Mouse (Mus musculus): ENCODE measurements around the gene Rtp2. TPM values are rescaled to one million over a fixed set of nuclear protein-coding genes. Genes with fewer than 3 reads are reported as not detected.

Rtp2 gene
- not detected in 2 replicates for polyA plus RNA-seq (2011; ENCODE audit: insufficient read length, low read depth, missing spikeins)

- no peak for TF ChIP-seq CTCF (IDR thresholded peaks at IDR 0.05; ENCODE audit: borderline replicate concordance, insufficient read depth, low read length)
- no peak for TF ChIP-seq POLR2A (IDR thresholded peaks at IDR 0.05; ENCODE audit: low read depth, low read length)
- no peak within 1 kb of the TSS for H3K27ac ChIP-seq (ENCODE audit: insufficient read depth, low read length)
Observed at GRCm38 (mm10) chr16:23932294-23932693, at the start of gene Rtp2. TSS of gene Rtp2 (minus strand) at chr16:23932394.

GRCm38 (mm10) chr16:23980991-23981720 is 49.0 kb upstream of the Rtp2 start:
- Histone ChIP-seq H3K27ac (ENCODE audit: insufficient read depth, low read length) (peak overlapping the region; percentile 3; the same call in 1 of the 2 replicates), H3K4me1 (ENCODE audit: control insufficient read depth, insufficient read depth, low read length) (peaks cover 10% of the 10 kb centered on the region; the same call in 1 of the 2 replicates), H3K4me3 (ENCODE audit: insufficient read depth, low read length) (peak overlapping the region; percentile 28)
- TF ChIP-seq POLR2A (IDR thresholded peaks at IDR 0.05; ENCODE audit: low read depth, low read length) (0 out of 2 replicates have a peak, but pooled peaks have one; percentile 10), CTCF (IDR thresholded peaks at IDR 0.05; ENCODE audit: borderline replicate concordance, insufficient read depth, low read length) (no peak)

More at GRCm38 (mm10) chr16:23932294-23932693, at the start of gene Rtp2:
- Histone ChIP-seq H3K4me3 (ENCODE audit: insufficient read depth, low read length) (no peak within 1 kb of the TSS), H3K4me1 (ENCODE audit: control insufficient read depth, insufficient read depth, low read length) (no peaks in the 10 kb centered on the region)

DNA sequence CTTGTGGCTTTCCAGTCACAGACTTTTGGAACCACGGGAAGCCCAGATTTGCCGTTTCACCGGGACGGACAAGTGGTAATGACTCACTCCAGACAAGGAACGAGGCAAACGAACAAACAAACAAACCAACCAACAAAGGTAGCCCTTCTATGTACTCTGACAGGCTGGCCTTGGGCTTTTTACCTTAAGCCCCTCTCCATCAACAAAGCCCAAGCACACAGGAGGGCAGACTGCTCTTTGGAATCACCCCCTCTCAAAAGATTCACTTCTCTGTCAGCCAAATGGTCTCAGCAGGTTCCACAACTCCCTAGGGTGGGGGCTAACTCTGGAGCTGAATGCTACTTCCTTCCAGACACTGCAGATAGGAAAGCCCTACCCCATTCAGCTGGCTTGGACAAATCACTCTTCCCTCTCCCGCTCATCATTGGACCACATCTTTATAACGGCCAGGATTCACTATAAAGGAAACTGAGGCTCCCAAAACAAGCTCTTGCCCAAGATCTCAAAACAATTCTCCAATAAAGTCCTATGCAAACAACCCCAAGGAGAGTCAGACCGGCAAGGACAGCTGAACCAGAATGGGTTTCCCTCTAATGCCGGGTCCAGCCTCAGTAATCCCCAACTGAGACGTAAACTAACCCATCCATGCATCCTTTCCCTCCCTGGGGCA is 48.1 kb upstream of the Rtp2 start:
- no peak overlapping the region for H3K27ac ChIP-seq (ENCODE audit: insufficient read depth, low read length)
- TF ChIP-seq CTCF (IDR thresholded peaks at IDR 0.05; ENCODE audit: borderline replicate concordance, insufficient read depth, low read length) (no peak), POLR2A (IDR thresholded peaks at IDR 0.05; ENCODE audit: low read depth, low read length) (no peak)
- H3K4me3 ChIP-seq (ENCODE audit: insufficient read depth, low read length), result no peak overlapping the region
- peaks cover 10% of the 10 kb centered on the region; the same call in 1 of the 2 replicates for H3K4me1 ChIP-seq (ENCODE audit: control insufficient read depth, insufficient read depth, low read length)

- TF ChIP-seq POLR2A (IDR thresholded peaks at IDR 0.05; ENCODE audit: low read depth, low read length) (no peak), CTCF (IDR thresholded peaks at IDR 0.05; ENCODE audit: borderline replicate concordance, insufficient read depth, low read length) (no peak)
- H3K27ac ChIP-seq (ENCODE audit: insufficient read depth, low read length), result no peak overlapping the region
- H3K4me3 ChIP-seq (ENCODE audit: insufficient read depth, low read length), result no peak overlapping the region
- H3K4me1 ChIP-seq (ENCODE audit: control insufficient read depth, insufficient read depth, low read length), result peaks cover 10% of the 10 kb centered on the region; the same call in 1 of the 2 replicates
Observed at GRCm38 (mm10) chr16:23979446-23979845, 47.3 kb upstream of the Rtp2 start.

- TF ChIP-seq CTCF (IDR thresholded peaks at IDR 0.05; ENCODE audit: borderline replicate concordance, insufficient read depth, low read length) (no peak), POLR2A (IDR thresholded peaks at IDR 0.05; ENCODE audit: low read depth, low read length) (no peak)
- H3K4me3 ChIP-seq (ENCODE audit: insufficient read depth, low read length), result no peak overlapping the region
- no peak overlapping the region for H3K27ac ChIP-seq (ENCODE audit: insufficient read depth, low read length)
- 0 out of 2 replicates have a peak, but pooled peaks cover 8% of the 10 kb centered on the region for H3K4me1 ChIP-seq (ENCODE audit: control insufficient read depth, insufficient read depth, low read length)
Observed at GRCm38 (mm10) chr16:23978495-23978894, 46.3 kb upstream of the Rtp2 start.

GRCm38 (mm10) chr16:23977732-23978131 is 45.5 kb upstream of the Rtp2 start:
- Histone ChIP-seq H3K4me3 (ENCODE audit: insufficient read depth, low read length) (no peak overlapping the region), H3K27ac (ENCODE audit: insufficient read depth, low read length) (no peak overlapping the region), H3K4me1 (ENCODE audit: control insufficient read depth, insufficient read depth, low read length) (0 out of 2 replicates have a peak, but pooled peaks cover 7% of the 10 kb centered on the region)
- TF ChIP-seq POLR2A (IDR thresholded peaks at IDR 0.05; ENCODE audit: low read depth, low read length), result no peak

GRCm38 (mm10) chr16:23976196-23976595 is 44.0 kb upstream of the Rtp2 start:
- no peak overlapping the region for H3K4me3 ChIP-seq (ENCODE audit: insufficient read depth, low read length)
- TF ChIP-seq CTCF (IDR thresholded peaks at IDR 0.05; ENCODE audit: borderline replicate concordance, insufficient read depth, low read length) (no peak), POLR2A (IDR thresholded peaks at IDR 0.05; ENCODE audit: low read depth, low read length) (no peak)
- no peak overlapping the region for H3K27ac ChIP-seq (ENCODE audit: insufficient read depth, low read length)
- H3K4me1 ChIP-seq (ENCODE audit: control insufficient read depth, insufficient read depth, low read length), result 0 out of 2 replicates have a peak, but pooled peaks cover 7% of the 10 kb centered on the region

DNA sequence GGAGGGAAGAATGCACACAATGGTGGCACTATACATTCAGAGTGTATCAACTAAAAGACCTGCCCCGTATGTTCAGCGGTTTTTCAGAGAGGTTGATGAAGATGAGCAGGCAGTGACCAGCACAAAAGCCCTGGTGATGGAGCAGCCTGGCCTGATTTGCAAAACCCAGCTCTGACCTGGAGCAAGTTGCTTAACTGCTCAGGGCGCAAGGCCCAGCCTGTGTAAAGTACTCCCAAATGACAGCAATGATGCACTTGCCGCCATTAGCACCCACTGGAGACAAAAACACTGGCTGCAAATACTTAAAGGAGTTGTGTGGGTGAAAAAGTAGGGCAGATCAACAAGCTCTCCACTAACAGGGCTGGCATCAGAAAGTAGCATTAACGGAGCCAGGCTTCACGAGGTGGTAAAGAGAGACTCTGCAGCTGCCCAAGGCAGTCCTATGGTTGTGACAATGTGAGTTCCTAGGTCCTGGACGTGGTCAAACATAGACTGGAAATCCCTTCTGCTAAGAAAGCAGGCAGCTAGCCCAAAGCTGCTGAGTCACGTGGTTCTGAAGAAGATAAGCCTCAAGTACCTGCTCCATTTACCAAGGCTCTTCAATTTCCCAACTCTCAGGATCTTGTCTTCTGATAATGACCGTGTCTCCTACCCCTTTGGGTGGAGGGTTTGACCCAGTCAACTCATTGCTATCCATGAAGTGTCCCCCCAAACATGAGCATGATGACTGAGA is 41.6 kb upstream of the Rtp2 start:
- TF ChIP-seq CTCF (IDR thresholded peaks at IDR 0.05; ENCODE audit: borderline replicate concordance, insufficient read depth, low read length) (no peak), POLR2A (IDR thresholded peaks at IDR 0.05; ENCODE audit: low read depth, low read length) (no peak)
- H3K27ac ChIP-seq (ENCODE audit: insufficient read depth, low read length), result no peak overlapping the region

GRCm38 (mm10) chr16:23972901-23973300 is 40.7 kb upstream of the Rtp2 start:
- no peaks in the 10 kb centered on the region for H3K4me1 ChIP-seq (ENCODE audit: control insufficient read depth, insufficient read depth, low read length)
- no peak overlapping the region for H3K4me3 ChIP-seq (ENCODE audit: insufficient read depth, low read length)
- no peak overlapping the region for H3K27ac ChIP-seq (ENCODE audit: insufficient read depth, low read length)
- TF ChIP-seq POLR2A (IDR thresholded peaks at IDR 0.05; ENCODE audit: low read depth, low read length), result no peak

More for the DNA sequence above, 41.6 kb upstream of the Rtp2 start:
- Histone ChIP-seq H3K4me1 (ENCODE audit: control insufficient read depth, insufficient read depth, low read length) (no peaks in the 10 kb centered on the region), H3K4me3 (ENCODE audit: insufficient read depth, low read length) (no peak overlapping the region)

All from embryonic fibroblast, embryonic 13.5 days (primary cell).